Mouse (Mus musculus) megakaryocyte, embryonic 14.5 days (primary cell): ENCODE results near the gene March8.

Source experiments
- FLI1 ChIP-seq: IDR thresholded peaks from 2 replicates; pipeline ENCODE4 v1.6.1; 2012; ENCODE audit warnings: low read length, inconsistent platforms, mixed read lengths
- GATA1 ChIP-seq: IDR thresholded peaks from 3 replicates; pipeline ENCODE4 v1.6.1; 2012; ENCODE audit warnings: mixed read lengths, low read length, inconsistent platforms, borderline replicate concordance

DNA sequence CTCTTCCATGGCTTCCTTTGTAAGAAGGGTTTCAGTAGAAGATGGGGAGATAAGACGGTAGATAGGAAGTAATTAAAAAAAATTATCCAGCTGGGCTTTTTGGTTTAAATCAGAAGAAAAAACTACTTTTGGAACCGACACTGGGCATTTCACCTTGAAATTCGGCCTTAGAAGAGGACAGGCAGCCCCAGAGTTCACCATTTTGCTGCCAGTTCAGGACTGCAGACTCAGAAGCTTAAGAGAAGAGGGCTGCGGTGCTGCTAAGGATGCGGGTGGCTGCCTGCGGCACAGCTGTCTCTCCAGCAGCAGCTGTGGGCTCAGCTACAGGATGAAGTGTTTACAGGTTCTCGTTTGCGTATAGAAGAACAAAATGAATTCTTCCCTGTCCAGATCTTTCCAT, 20.2 kb downstream of the March8 start:
- TF ChIP-seq GATA1 (no peak), FLI1 (no peak)
